Mouse (Mus musculus): ENCODE data around the gene Dctn3.
"Not testable (repeated sequence)": the region's sequence is repeated elsewhere in the genome, so short reads cannot be mapped to it uniquely, and the experiment has no call there.

Dctn3 gene

GRCm38 (mm10) chr4:41699783-41700182, 23.2 kb downstream of the Dctn3 start, which contains the start of gene Il11ra1:
Gene Il11ra1 (plus strand): TSS chr4:41699989.
- DNase-seq (ENCODE audit: low spot score in 2 of 2) = not testable (repeated sequence)

- peak in 1 of 2 experiments; percentile 38 for DNase-seq (ENCODE audit: low spot score in 2 of 2)
Observed at GRCm38 (mm10) chr4:41698421-41699016, 24.5 kb downstream of the Dctn3 start.

GRCm38 (mm10) chr4:41696930-41697841, 25.8 kb downstream of the Dctn3 start, which contains the start of gene Cntfr:
Gene Cntfr (minus strand): TSS chr4:41697089.
- DNase-seq (ENCODE audit: low spot score in 2 of 2) = peak; percentile 86 to 91

GRCm38 (mm10) chr4:41696452-41696851, 26.5 kb downstream of the Dctn3 start:
- not testable (repeated sequence) for DNase-seq (ENCODE audit: low spot score in 2 of 2)

GRCm38 (mm10) chr4:41695800-41696199, 27.2 kb downstream of the Dctn3 start:
- not testable (repeated sequence) for DNase-seq (ENCODE audit: low spot score in 2 of 2)

GRCm38 (mm10) chr4:41693511-41693910, 29.5 kb downstream of the Dctn3 start:
- not testable (repeated sequence) for DNase-seq (ENCODE audit: low spot score in 2 of 2)

- not testable (repeated sequence) for DNase-seq (ENCODE audit: low spot score in 2 of 2)
Observed at GRCm38 (mm10) chr4:41690014-41690413, 33.0 kb downstream of the Dctn3 start.

GRCm38 (mm10) chr4:41688562-41688961, 34.4 kb downstream of the Dctn3 start:
- not testable (repeated sequence) for DNase-seq (ENCODE audit: low spot score in 2 of 2)

- DNase-seq (ENCODE audit: low spot score in 2 of 2) = not testable (repeated sequence)
Observed at GRCm38 (mm10) chr4:41685882-41686492, 37.0 kb downstream of the Dctn3 start.

GRCm38 (mm10) chr4:41684931-41685453, 38.0 kb downstream of the Dctn3 start:
- DNase-seq (ENCODE audit: low spot score in 2 of 2) = not testable (repeated sequence)

- DNase-seq (ENCODE audit: low spot score in 2 of 2) = not testable (repeated sequence)
Observed at GRCm38 (mm10) chr4:41684131-41684930, 38.6 kb downstream of the Dctn3 start.

- peak in 1 of 2 experiments; percentile 67 for DNase-seq (ENCODE audit: low spot score in 2 of 2)
Observed at GRCm38 (mm10) chr4:41683303-41683702, 39.7 kb downstream of the Dctn3 start.

GRCm38 (mm10) chr4:41682789-41683188, 40.2 kb downstream of the Dctn3 start:
- DNase-seq (ENCODE audit: low spot score in 2 of 2) = no peak

GRCm38 (mm10) chr4:41681947-41682346, 41.0 kb downstream of the Dctn3 start:
- DNase-seq (ENCODE audit: low spot score in 2 of 2) = peak in 1 of 2 experiments; percentile 68

GRCm38 (mm10) chr4:41681176-41681575, 41.8 kb downstream of the Dctn3 start:
- peak in 1 of 2 experiments; percentile 74 for DNase-seq (ENCODE audit: low spot score in 2 of 2)

- DNase-seq (ENCODE audit: low spot score in 2 of 2) = no peak
Observed at GRCm38 (mm10) chr4:41679291-41679690, 43.7 kb downstream of the Dctn3 start.

GRCm38 (mm10) chr4:41678863-41679262, 44.1 kb downstream of the Dctn3 start:
- DNase-seq (ENCODE audit: low spot score in 2 of 2) = no peak

GRCm38 (mm10) chr4:41677006-41677629, 45.9 kb downstream of the Dctn3 start:
- DNase-seq (ENCODE audit: low spot score in 2 of 2) = peak; percentile 64 to 76

- peak; percentile 56 to 67 for DNase-seq (ENCODE audit: low spot score in 2 of 2)
Observed at GRCm38 (mm10) chr4:41676248-41677005, 46.5 kb downstream of the Dctn3 start.

GRCm38 (mm10) chr4:41673186-41673585, 49.8 kb downstream of the Dctn3 start:
- no peak for DNase-seq (ENCODE audit: low spot score in 2 of 2)

Data from right cerebral cortex, postnatal 10 days (tissue).